Mouse (Mus musculus): Measurements from ENCODE around the gene Elavl3. TPM values are rescaled to one million over a fixed set of nuclear protein-coding genes. Genes with fewer than 3 reads are reported as not detected.

Elavl3 gene
- polyA plus RNA-seq, 1 experiment from 2014 or later = not detected

DNA sequence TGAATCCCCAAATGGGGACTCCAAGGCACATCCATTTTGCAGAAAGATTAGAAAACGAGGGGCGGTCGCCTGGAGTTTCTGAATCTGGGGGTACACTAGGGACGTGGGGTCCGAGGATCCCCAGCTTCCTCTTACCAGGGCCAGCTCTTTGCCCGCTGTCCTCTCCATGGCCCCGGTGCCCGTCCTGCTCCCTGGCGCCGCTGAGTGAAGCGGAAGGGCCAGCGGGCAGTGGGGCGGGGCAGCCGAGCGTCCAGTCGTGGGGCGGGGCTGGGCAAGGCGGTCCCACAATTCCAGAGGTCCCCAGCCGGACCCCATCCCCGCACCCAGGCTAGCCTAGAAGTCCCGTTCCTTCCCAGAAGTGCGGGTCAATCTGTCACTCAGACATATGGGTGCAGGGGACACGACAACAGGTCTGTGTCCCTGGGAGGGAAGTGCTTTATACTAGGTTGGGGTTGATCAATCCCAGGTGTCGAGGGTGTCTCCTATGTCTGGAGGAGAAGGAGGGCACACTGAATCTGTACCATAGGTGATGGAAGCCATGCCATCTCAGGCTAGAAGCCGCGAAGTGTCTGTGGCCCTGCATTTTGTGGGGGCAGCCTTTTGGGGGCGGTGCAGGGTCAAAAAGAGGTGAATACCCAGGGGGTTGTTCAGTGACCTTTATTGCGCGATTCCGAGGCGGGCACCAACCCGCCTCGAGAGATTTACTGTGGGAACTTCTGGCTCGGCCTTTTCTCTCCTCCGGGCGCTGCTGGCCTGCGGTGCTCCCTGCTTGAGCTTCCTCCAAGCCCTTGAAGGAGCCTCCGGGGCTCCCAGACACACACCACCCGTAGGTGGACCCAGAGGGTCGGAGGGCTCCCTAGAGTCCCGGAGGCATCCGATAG, 62.4 kb downstream of the Elavl3 start, which contains the start of gene Rgl3:
TSS of gene Rgl3 (minus strand) at position 217 of the 881 bp plus-strand sequence.
- Histone ChIP-seq H3K9ac (replicated peaks) (no peak within 1 kb of the TSS; the same call in 1 of the 2 replicates), H3K9me3 (ENCODE audit: low read length) (no peaks in the 10 kb centered on the region), H3K27ac (ENCODE audit: low read depth) (no peak within 1 kb of the TSS), H3K4me3 (ENCODE audit: low read depth, low read length) (peak within 1 kb of the TSS; percentile 48), H3K36me3 (replicated peaks; ENCODE audit: insufficient read depth, low read length) (no peaks in the 10 kb centered on the region), H3K27me3 (ENCODE audit: insufficient read depth, low read length) (peaks cover 61% of the 10 kb centered on the region), H3K4me2 (ENCODE audit: low read depth, low read length) (peak within 1 kb of the TSS; percentile 72), H3K4me1 (ENCODE audit: insufficient read depth) (peaks cover 23% of the 10 kb centered on the region)
- ATAC-seq (peak; percentile 38; the same call in 1 of the 2 replicates), DNase-seq (peak; percentile 45)
- 3% methylated on average over 40 of the region's 42 CpGs for WGBS (ENCODE audit: insufficient replicate concordance)
- TF ChIP-seq CTCF (IDR thresholded peaks at IDR 0.05; ENCODE audit: low read depth) (peak; percentile 22), EP300 (IDR thresholded peaks at IDR 0.05; ENCODE audit: low read depth) (no peak)

DNA sequence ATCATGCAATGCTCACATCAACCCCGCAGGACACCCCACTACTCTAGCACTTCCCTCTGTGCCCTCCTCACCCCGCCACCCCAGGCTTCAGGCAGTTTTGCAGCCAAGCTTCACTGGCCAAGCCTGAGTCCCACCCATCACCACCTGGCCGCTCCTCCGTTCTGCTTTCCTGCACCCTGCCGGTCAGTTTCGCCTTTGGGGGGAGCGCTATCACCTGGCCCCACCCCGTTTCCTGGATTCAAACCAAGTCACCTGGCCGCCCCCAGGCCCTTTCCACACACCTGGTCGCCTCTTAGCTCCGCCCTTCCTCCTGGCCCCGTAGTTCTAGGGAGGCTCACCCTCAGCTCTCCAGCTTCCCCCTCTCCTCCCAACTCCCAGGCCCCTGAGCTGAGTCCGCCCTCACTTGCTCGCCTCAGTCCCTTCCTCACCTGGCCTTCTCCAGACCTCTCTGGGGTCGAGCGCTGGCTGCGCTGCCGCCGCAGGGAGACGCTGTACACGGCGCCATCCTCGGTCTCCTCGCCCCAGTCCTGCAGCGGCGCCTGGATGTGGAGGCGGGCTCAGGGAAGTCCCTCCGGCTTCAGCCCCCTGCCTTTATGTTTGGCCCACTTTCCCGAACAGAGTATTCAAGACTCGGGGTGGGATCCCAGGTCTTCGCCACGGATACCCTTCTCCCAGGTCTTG, 63.3 kb downstream of the Elavl3 start:
- WGBS (ENCODE audit: insufficient replicate concordance) = 3% methylated on average over 32 of the region's 32 CpGs
- Histone ChIP-seq H3K4me3 (ENCODE audit: low read depth, low read length) (peak overlapping the region; percentile 48), H3K36me3 (replicated peaks; ENCODE audit: insufficient read depth, low read length) (no peaks in the 10 kb centered on the region), H3K4me2 (ENCODE audit: low read depth, low read length) (peak overlapping the region; percentile 72), H3K4me1 (ENCODE audit: insufficient read depth) (peaks cover 23% of the 10 kb centered on the region), H3K27ac (ENCODE audit: low read depth) (no peak overlapping the region), H3K27me3 (ENCODE audit: insufficient read depth, low read length) (peaks cover 61% of the 10 kb centered on the region), H3K9ac (replicated peaks) (no peak overlapping the region), H3K9me3 (ENCODE audit: low read length) (no peaks in the 10 kb centered on the region)
- DNase-seq (no peak), ATAC-seq (no peak)
- TF ChIP-seq CTCF (IDR thresholded peaks at IDR 0.05; ENCODE audit: low read depth) (0 out of 2 replicates have a peak, but pooled peaks have one; percentile 1), EP300 (IDR thresholded peaks at IDR 0.05; ENCODE audit: low read depth) (no peak)

DNA sequence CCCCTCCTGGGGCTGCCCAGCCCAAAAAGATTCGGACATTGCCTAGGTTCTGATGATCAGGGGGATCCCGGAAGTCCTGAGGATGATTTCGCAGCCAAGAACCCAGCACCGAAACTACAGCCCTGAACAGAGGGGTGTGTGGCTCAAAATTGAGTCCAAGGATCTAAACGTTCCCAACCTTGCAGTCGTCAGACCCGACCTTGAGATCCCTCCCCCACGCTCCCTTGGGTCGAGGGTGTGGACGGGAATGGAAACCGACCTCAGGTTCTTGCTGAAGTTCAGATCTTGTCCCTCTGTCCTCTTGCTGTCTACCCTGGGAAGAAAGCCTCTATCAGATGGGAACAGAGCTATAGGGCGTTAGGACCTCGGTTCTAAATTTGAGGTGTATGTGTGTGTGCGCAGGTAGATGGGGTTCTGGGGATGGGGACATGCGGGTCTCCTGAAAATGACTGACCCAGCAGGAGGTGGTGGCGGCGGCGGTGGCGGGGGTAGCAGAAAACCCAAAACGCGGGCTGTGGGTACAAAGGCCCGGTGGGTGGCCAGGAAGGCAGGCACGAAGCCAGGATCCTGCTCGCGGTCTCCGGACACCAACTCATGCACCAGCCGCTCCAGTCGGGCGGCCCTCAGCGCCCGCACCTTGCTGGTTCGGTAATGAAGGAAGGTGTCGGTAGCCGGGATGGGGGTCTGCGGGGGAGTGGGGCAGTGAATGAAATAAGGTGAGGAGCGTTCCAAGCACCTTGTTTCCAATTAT, 64.1 kb downstream of the Elavl3 start:
- Histone ChIP-seq H3K27me3 (ENCODE audit: insufficient read depth, low read length) (peaks cover 61% of the 10 kb centered on the region), H3K4me2 (ENCODE audit: low read depth, low read length) (peak overlapping the region; percentile 72; the same call in 1 of the 2 replicates), H3K4me3 (ENCODE audit: low read depth, low read length) (peak overlapping the region; percentile 48; the same call in 1 of the 2 replicates), H3K4me1 (ENCODE audit: insufficient read depth) (peaks cover 23% of the 10 kb centered on the region), H3K9ac (replicated peaks) (no peak overlapping the region), H3K27ac (ENCODE audit: low read depth) (no peak overlapping the region), H3K36me3 (replicated peaks; ENCODE audit: insufficient read depth, low read length) (no peaks in the 10 kb centered on the region), H3K9me3 (ENCODE audit: low read length) (no peaks in the 10 kb centered on the region)
- WGBS (ENCODE audit: insufficient replicate concordance) = 10% methylated on average over 36 of the region's 36 CpGs
- ATAC-seq (no peak), DNase-seq (no peak)
- TF ChIP-seq EP300 (IDR thresholded peaks at IDR 0.05; ENCODE audit: low read depth) (no peak), CTCF (IDR thresholded peaks at IDR 0.05; ENCODE audit: low read depth) (no peak)

DNA sequence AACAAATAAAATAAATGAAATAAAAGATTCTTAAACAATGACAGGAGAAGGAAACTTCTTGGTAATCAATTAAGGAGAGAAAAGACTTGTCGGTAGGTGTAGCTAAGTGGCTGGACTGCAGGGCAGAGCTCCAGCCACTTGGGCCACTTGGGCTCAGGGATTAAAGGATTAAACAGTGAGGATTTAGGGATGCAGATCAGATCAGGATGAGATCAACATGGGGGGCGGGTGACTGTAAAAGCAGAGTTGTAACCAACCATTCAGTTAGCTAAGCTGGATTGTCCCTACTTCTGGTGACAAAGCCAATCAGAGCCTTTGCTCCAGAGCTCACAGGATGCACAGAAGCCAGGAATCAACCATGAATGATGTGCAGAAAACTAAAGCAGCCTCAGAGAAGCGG, 67.9 kb downstream of the Elavl3 start:
- DNase-seq (no peak), ATAC-seq (no peak)
- H3K4me2 ChIP-seq (ENCODE audit: low read depth, low read length) = no peak overlapping the region
- no peak overlapping the region for H3K27ac ChIP-seq (ENCODE audit: low read depth)
- no peak overlapping the region for H3K9ac ChIP-seq (replicated peaks)
- no peak for TF ChIP-seq CTCF (IDR thresholded peaks at IDR 0.05; ENCODE audit: low read depth)
- no peak for TF ChIP-seq EP300 (IDR thresholded peaks at IDR 0.05; ENCODE audit: low read depth)
- peaks cover 35% of the 10 kb centered on the region for H3K27me3 ChIP-seq (ENCODE audit: insufficient read depth, low read length)
- H3K36me3 ChIP-seq (replicated peaks; ENCODE audit: insufficient read depth, low read length) = no peaks in the 10 kb centered on the region
- 42% methylated on average over 3 of the region's 3 CpGs for WGBS (ENCODE audit: insufficient replicate concordance)
- H3K9me3 ChIP-seq (ENCODE audit: low read length) = no peaks in the 10 kb centered on the region
- peaks cover 12% of the 10 kb centered on the region for H3K4me1 ChIP-seq (ENCODE audit: insufficient read depth)
- H3K4me3 ChIP-seq (ENCODE audit: low read depth, low read length) = no peak overlapping the region

DNA sequence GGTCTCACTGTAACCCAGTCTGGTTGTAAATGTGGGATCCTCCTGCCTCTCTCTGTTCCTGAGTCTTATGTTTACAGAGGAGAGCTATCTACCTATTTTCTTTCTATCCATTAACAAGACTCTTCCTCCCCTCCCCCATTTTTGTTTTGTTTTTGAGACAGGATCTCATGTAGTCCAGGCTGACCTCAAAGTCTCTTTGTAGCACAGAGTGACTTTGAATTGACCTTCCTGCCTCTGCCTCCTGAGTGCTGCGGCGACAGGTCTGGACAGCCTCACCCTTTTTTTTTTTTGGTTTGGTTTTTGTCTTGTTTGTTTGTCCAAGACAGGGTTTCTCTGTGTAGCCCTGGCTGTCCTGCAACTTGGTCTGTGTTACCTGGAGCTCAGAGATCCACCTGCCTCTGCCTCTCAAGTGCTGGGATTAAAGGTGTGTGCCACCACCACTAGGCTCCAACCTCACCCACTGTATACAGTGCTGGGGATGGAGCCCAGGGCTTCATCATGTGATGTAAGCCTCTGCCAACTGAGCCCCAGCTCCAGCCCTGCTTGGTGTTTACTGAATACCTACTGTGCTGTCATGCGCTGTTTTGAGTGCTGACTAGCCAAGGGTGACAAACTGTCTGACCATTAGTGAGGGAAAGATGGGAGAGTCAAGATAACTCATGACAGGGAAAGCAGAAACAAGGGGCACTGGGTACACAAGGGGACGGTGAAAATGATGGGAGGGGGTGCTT, 73.3 kb downstream of the Elavl3 start:
- DNase-seq (no peak), ATAC-seq (no peak)
- 76% methylated on average over 4 of the region's 4 CpGs for WGBS (ENCODE audit: insufficient replicate concordance)
- Histone ChIP-seq H3K9me3 (ENCODE audit: low read length) (no peaks in the 10 kb centered on the region), H3K27me3 (ENCODE audit: insufficient read depth, low read length) (0 out of 2 replicates have a peak, but pooled peaks cover 6% of the 10 kb centered on the region), H3K4me2 (ENCODE audit: low read depth, low read length) (no peak overlapping the region), H3K4me1 (ENCODE audit: insufficient read depth) (no peaks in the 10 kb centered on the region), H3K4me3 (ENCODE audit: low read depth, low read length) (no peak overlapping the region), H3K9ac (replicated peaks) (no peak overlapping the region), H3K36me3 (replicated peaks; ENCODE audit: insufficient read depth, low read length) (no peaks in the 10 kb centered on the region), H3K27ac (ENCODE audit: low read depth) (no peak overlapping the region)
- no peak for TF ChIP-seq EP300 (IDR thresholded peaks at IDR 0.05; ENCODE audit: low read depth)
- TF ChIP-seq CTCF (IDR thresholded peaks at IDR 0.05; ENCODE audit: low read depth) = no peak

Data from liver, postnatal 0 days (tissue).